Mouse (Mus musculus): ENCODE results near the gene Hist1h1e. TPM values are rescaled to one million over a fixed set of nuclear protein-coding genes. Genes with fewer than 3 reads are reported as not detected.
A peak's percentile ranks its signal among the peaks of the same experiment; 100 is the strongest.
"Not testable (repeated sequence)": the region's sequence is repeated elsewhere in the genome, so short reads cannot be mapped to it uniquely, and the experiment has no call there.

The Hist1h1e gene
- total RNA-seq, 1 experiment from 2014 or later: 314 TPM

DNA sequence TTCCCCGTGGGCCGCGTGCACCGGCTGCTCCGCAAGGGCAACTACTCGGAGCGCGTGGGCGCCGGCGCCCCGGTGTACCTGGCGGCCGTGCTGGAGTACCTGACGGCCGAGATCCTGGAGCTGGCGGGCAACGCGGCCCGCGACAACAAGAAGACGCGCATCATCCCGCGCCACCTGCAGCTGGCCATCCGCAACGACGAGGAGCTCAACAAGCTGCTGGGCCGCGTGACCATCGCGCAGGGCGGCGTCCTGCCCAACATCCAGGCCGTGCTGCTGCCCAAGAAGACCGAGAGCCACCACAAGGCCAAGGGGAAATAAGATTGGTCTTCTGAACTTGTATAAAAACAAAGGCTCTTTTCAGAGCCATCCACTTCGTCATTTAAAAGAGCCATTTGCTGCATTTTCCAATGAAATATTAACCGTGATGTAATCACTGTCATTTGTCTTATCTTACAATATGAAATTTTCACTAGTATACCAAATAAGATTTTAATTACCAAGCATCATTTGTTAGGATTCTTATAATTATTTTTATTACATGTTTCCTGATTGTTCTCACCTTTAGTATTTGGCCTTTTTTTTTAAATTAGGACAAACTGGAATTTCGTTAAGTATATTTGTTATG, 47.7 kb downstream of the Hist1h1e start:
- ATAC-seq (replicated peaks; ENCODE audit: low read depth, poor library complexity, severe bottlenecking): not testable (repeated sequence)

DNA sequence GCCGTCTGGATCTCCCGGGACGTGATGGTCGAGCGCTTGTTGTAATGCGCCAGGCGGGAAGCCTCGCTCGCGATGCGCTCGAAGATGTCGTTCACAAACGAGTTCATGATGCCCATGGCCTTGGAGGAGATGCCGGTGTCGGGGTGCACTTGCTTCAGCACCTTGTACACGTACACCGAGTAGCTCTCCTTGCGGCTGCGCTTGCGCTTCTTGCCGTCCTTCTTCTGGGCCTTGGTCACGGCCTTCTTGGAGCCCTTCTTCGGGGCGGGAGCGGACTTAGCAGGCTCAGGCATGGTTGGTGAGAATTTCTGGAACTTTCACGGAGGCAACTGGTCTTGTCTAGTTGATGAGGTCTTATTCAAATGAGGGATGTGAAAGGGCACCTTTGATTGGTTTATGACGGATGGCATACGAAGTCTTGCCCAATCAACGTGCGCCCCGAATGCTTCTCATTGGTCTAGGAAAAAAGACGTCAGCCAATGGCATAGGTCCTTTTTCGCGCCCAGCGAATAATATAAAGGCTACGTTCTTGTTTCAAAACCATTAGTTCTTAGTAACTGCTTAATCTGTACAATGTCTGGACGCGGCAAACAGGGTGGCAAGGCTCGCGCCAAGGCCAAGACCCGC, 48.3 kb downstream of the Hist1h1e start, which contains the start of the genes Hist1h2bf and Hist1h2ad:
Gene Hist1h2bf (minus strand): TSS at position 299 of the 627 bp plus-strand sequence.
Gene Hist1h2ad (plus strand): TSS at position 484 of the 627 bp plus-strand sequence.
- peak; percentile 70 for ATAC-seq (replicated peaks; ENCODE audit: low read depth, poor library complexity, severe bottlenecking)

DNA sequence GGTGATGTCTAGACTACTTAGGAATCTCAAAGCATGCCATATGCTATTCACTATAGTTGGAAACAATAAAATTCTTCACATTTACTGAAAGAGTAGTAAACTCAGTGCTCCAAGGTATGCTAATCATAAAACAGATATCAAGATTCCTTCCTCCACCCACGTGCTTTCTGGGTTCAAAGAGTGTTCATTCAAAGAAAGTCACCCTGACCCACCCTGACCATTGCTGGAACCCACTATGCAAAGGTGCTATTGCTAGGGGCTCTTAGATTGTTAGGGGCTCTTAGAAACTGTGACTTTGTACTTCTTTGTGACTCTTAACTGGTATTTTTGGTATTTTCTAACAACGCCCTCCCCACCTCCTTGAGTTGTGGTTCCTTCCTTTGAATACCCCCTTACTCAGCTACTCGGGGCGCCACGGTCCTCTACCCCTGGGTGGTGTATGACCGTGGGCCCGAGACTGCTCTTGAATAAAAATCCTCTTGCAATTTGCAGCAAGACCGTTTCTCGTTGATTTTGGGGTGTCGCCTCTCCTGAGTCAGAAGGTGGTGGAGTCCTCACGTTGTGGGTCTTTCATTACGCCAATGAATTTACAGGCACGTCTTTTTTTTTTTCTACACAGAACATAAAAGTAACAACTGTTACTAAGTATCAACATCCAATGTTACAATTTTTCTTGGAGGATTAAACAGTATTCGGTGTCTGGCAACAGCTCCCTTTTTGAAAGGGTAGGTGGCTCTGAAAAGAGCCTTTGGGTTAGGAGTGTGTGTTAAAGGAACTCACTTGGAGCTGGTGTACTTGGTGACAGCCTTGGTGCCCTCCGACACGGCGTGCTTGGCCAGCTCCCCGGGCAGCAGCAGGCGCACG, 49.1 kb downstream of the Hist1h1e start:
- not testable (repeated sequence) for ATAC-seq (replicated peaks; ENCODE audit: low read depth, poor library complexity, severe bottlenecking)

DNA sequence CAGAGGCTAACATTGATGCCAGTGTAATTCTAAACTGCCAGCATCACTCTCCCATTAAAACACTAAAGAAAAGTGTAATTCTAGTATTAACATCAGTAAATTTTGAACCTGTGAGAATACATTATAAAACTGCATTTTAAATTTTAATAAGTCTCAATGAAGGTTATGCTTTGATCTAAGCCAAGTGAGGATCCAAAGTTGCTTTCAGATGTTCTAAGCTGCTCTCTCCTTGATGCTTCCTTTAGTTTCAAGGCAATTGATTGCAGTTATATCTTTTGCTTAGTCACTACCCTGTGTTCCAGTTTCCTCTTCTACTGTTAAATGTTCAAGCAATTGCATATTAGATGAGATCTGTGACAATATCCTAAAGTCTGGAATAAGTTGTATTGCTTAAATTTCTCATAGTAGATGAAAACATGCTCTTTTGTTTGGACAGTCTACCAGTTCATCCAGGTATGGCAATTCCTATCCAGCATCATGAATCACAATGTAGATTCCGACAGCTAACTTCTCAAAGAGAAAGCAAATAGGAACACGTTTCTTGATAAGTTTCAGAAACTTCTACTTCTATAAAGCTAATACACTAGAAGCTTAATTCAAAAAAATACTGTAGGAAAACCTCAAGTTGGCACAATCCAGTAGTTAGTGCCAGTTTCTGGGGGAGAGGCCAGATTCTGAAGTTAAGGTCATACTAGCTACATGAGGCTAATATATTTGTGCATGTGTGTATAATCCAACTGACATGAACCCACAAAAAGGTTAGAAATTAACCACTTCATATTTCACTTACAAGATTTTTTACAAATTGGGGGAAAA, 49.9 kb downstream of the Hist1h1e start:
- no peak for ATAC-seq (replicated peaks; ENCODE audit: low read depth, poor library complexity, severe bottlenecking)

DNA sequence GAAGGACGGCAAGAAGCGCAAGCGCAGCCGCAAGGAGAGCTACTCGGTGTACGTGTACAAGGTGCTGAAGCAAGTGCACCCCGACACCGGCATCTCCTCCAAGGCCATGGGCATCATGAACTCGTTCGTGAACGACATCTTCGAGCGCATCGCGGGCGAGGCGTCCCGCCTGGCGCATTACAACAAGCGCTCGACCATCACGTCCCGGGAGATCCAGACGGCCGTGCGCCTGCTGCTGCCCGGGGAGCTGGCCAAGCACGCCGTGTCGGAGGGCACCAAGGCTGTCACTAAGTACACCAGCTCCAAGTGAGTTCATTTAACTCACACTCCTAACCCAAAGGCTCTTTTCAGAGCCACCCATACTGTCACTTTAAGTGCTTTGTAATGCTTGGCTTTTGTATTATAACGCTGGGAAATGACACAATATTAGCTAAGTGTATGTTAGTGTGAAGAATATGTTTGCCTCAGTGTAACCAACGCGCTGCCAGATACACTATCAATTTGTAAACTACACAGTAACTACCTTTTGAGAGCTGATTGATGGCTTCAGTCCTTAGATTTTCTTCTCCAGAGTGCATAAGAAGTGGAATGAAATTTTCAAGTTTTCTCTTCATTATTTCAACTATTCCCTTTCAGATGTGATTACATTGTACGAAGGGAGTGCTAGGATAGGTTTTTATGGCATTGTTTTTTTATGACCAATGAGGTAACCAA, 50.7 kb downstream of the Hist1h1e start:
- ATAC-seq (replicated peaks; ENCODE audit: low read depth, poor library complexity, severe bottlenecking): peak; percentile 9; the same call in 1 of the 2 replicates

DNA sequence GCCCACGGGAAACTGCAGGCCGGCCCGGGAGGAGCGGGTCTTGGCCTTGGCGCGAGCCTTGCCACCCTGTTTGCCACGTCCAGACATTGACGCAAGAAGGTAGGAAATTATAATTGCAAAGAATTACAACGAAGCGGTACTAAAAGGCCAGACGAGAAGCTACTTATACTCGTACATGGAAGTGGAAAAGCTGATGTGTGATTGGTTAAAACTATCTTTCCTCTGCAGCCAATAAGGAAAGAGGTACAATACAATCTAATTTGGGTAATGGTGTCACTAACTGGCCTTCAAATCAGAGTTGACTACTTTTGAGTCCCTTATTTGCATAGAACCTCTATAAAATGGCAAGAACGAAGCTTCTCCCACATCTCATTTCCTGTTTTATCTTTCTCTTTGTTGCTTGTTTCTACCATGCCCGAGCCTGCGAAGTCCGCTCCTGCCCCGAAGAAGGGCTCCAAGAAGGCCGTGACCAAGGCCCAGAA, 51.3 kb downstream of the Hist1h1e start, which contains the start of the genes Hist1h2ae and Hist1h2bg:
Gene Hist1h2ae (minus strand): TSS at position 199 of the 482 bp plus-strand sequence.
Gene Hist1h2bg (plus strand): TSS at position 375 of the 482 bp plus-strand sequence.
- ATAC-seq (replicated peaks; ENCODE audit: low read depth, poor library complexity, severe bottlenecking): peak; percentile 76

Other genes starting within 250 kb of the Hist1h1e start
- gene Abt1, start 198.7 kb downstream of the Hist1h1e start, total RNA-seq (2017): 14.7 and 15.6 TPM in 2 replicates
- not detected in 2 replicates for gene Btn1a1, start 156.7 kb downstream of the Hist1h1e start, total RNA-seq (2017)
- gene Btn2a2, start 133.7 kb downstream of the Hist1h1e start, total RNA-seq (2017): not detected in 2 replicates
- gene Hist1h4h, start 91.5 kb downstream of the Hist1h1e start, total RNA-seq (2017): 1,499 and 1,774 TPM in 2 replicates
- gene Hist1h2af, start 88.7 kb downstream of the Hist1h1e start, total RNA-seq (2017): 1,142 and 1,285 TPM in 2 replicates
- 199 and 205 TPM in 2 replicates for gene Hist1h3g, start 87.1 kb downstream of the Hist1h1e start, total RNA-seq (2017)
- gene Hist1h2bh, start 79.2 kb downstream of the Hist1h1e start, total RNA-seq (2017): 91.4 and 108 TPM in 2 replicates
- gene Hist1h3f, start 78.5 kb downstream of the Hist1h1e start, total RNA-seq (2017): 186 and 196 TPM in 2 replicates
- 2,800 and 2,993 TPM in 2 replicates for gene Hist1h4f, start 70.9 kb downstream of the Hist1h1e start, total RNA-seq (2017)
- gene Hist1h1d, start 69.3 kb downstream of the Hist1h1e start, total RNA-seq (2017): 92.5 and 96.4 TPM in 2 replicates
- gene Hist1h3e, start 60.2 kb downstream of the Hist1h1e start, total RNA-seq (2017): 574 and 671 TPM in 2 replicates
- gene Hist1h2ae, start 51.3 kb downstream of the Hist1h1e start, total RNA-seq (2017): 336 and 401 TPM in 2 replicates
- gene Hist1h2bg, start 51.2 kb downstream of the Hist1h1e start, total RNA-seq (2017): 1,313 and 1,586 TPM in 2 replicates
- gene Hist1h2bf, start 48.4 kb downstream of the Hist1h1e start, total RNA-seq (2017): 558 and 569 TPM in 2 replicates
- gene Hist1h2ad, start 48.2 kb downstream of the Hist1h1e start, total RNA-seq (2017): 127 and 293 TPM in 2 replicates
- gene Hist1h3d, start 46.8 kb downstream of the Hist1h1e start, total RNA-seq (2017): 98.2 and 137 TPM in 2 replicates
- gene Hist1h4d, start 41.0 kb downstream of the Hist1h1e start, total RNA-seq (2017): 1,514 and 1,667 TPM in 2 replicates
- 92.7 and 94.2 TPM in 2 replicates for gene Hist1h2be, start 1.4 kb downstream of the Hist1h1e start, total RNA-seq (2017)
- gene Hist1h2ac, start 61.4 kb upstream of the Hist1h1e start, total RNA-seq (2017): 114 and 119 TPM in 2 replicates
- gene Hist1h2bc, start 61.6 kb upstream of the Hist1h1e start, total RNA-seq (2017): 224 and 276 TPM in 2 replicates
- gene Hist1h1t, start 73.3 kb upstream of the Hist1h1e start, total RNA-seq (2017): 0.55 and 3.1 TPM in 2 replicates
- gene Hist1h4c, start 75.9 kb upstream of the Hist1h1e start, total RNA-seq (2017): 434 and 555 TPM in 2 replicates
- gene Hfe, start 88.3 kb upstream of the Hist1h1e start, total RNA-seq (2017): 3.6 and 4.3 TPM in 2 replicates
- gene Hist1h1c, start 116.2 kb upstream of the Hist1h1e start, total RNA-seq (2017): 753 and 796 TPM in 2 replicates
- gene Hist1h3c, start 123.0 kb upstream of the Hist1h1e start, total RNA-seq (2017): 801 and 823 TPM in 2 replicates
- 2,989 and 3,536 TPM in 2 replicates for gene Hist1h2bb, start 124.2 kb upstream of the Hist1h1e start, total RNA-seq (2017)
- 2,765 and 2,805 TPM in 2 replicates for gene Hist1h2ab, start 128.6 kb upstream of the Hist1h1e start, total RNA-seq (2017)
- 689 and 718 TPM in 2 replicates for gene Hist1h3b, start 129.7 kb upstream of the Hist1h1e start, total RNA-seq (2017)
- 676 and 902 TPM in 2 replicates for gene Hist1h4b, start 134.5 kb upstream of the Hist1h1e start, total RNA-seq (2017)
- 597 and 703 TPM in 2 replicates for gene Hist1h4a, start 138.7 kb upstream of the Hist1h1e start, total RNA-seq (2017)
- gene Hist1h3a, start 139.8 kb upstream of the Hist1h1e start, total RNA-seq (2017): 599 and 655 TPM in 2 replicates
- gene Hist1h1a, start 141.1 kb upstream of the Hist1h1e start, total RNA-seq (2017): 2,071 and 2,536 TPM in 2 replicates
- not detected in 2 replicates for gene Trim38, start 147.4 kb upstream of the Hist1h1e start, total RNA-seq (2017)
- gene Slc17a2, start 184.4 kb upstream of the Hist1h1e start, total RNA-seq (2017): not detected in 2 replicates
- gene Slc17a3, start 216.9 kb upstream of the Hist1h1e start, total RNA-seq (2017): not detected in 2 replicates
- gene Slc17a1, start 245.2 kb upstream of the Hist1h1e start, total RNA-seq (2017): not detected in 2 replicates

All from common myeloid progenitor, adult 5-6 weeks (primary cell).